8 mouse cellular contexts compared by ENCODE assay signal in genomic region chr7:113251554-113251953, GRCm38 (mm10). TPM values are rescaled to one million over a fixed set of nuclear protein-coding genes. Genes with fewer than 3 reads are reported as not detected.
DNase-seq lines count a peak whose midpoint lies in the region; ATAC-seq and TF ChIP-seq lines count a peak whose summit lies in the region.

No protein-coding gene starts in this region.

- no peaks in the 10 kb centered on the region for H3K36me3 ChIP-seq in heart, embryonic 12.5 days
- H3K36me3 ChIP-seq in lung, embryonic 14.5 days (ENCODE audit: insufficient read depth): no peaks in the 10 kb centered on the region
- H3K36me3 ChIP-seq in forebrain, postnatal 0 days (ENCODE audit: insufficient read depth): no peaks in the 10 kb centered on the region
- H3K36me3 ChIP-seq in neural tube, embryonic 15.5 days: no peaks in the 10 kb centered on the region

- H3K9me3 ChIP-seq in heart, embryonic 12.5 days (replicated peaks): no peaks in the 10 kb centered on the region
- no peaks in the 10 kb centered on the region for H3K9me3 ChIP-seq in lung, embryonic 14.5 days (ENCODE audit: low read depth, low read length)
- no peaks in the 10 kb centered on the region for H3K9me3 ChIP-seq in forebrain, postnatal 0 days (ENCODE audit: low read length)
- H3K9me3 ChIP-seq in neural tube, embryonic 15.5 days (replicated peaks): no peaks in the 10 kb centered on the region

- H3K27me3 ChIP-seq in heart, embryonic 12.5 days (replicated peaks): no peaks in the 10 kb centered on the region
- no peaks in the 10 kb centered on the region for H3K27me3 ChIP-seq in lung, embryonic 14.5 days (ENCODE audit: insufficient read depth, low read length)
- H3K27me3 ChIP-seq in forebrain, postnatal 0 days (ENCODE audit: insufficient read depth, low read length): no peaks in the 10 kb centered on the region
- H3K27me3 ChIP-seq in neural tube, embryonic 15.5 days (replicated peaks): no peaks in the 10 kb centered on the region

- peak overlapping the region; percentile 38 for H3K4me2 ChIP-seq in heart, embryonic 12.5 days
- no peak overlapping the region for H3K4me2 ChIP-seq in lung, embryonic 14.5 days
- 0 out of 2 replicates have a peak overlapping the region, but pooled peaks have one; percentile 11 for H3K4me2 ChIP-seq in forebrain, postnatal 0 days (ENCODE audit: low read depth)
- no peak overlapping the region for H3K4me2 ChIP-seq in neural tube, embryonic 15.5 days

- no peak for ATAC-seq in heart, embryonic 12.5 days (ENCODE audit: insufficient number of reproducible peaks, low FRiP score)
- no peak for ATAC-seq in lung, embryonic 14.5 days (ENCODE audit: insufficient read depth)
- peak; percentile 24; the same call in 1 of the 2 replicates for ATAC-seq in forebrain, postnatal 0 days
- no peak; the same call in 1 of the 2 replicates for ATAC-seq in neural tube, embryonic 15.5 days (ENCODE audit: low FRiP score)

- H3K4me3 ChIP-seq in heart, embryonic 12.5 days: no peak overlapping the region
- no peak overlapping the region for H3K4me3 ChIP-seq in lung, embryonic 14.5 days (ENCODE audit: low read depth, low read length)
- no peak overlapping the region for H3K4me3 ChIP-seq in forebrain, postnatal 0 days (ENCODE audit: low read depth, low read length)
- no peak overlapping the region for H3K4me3 ChIP-seq in neural tube, embryonic 15.5 days (replicated peaks)

- no peak for DNase-seq in heart, postnatal 4 days
- no peak for DNase-seq in lung, embryonic 14.5 days
- no peak for DNase-seq in lung, postnatal 36 days
- no peak for DNase-seq in forebrain, postnatal 0 days
- DNase-seq in thymus, postnatal 10 days (ENCODE audit: low spot score in 2 of 2): no peak
- no peak for DNase-seq in embryo, embryonic 11 days

- H3K9ac ChIP-seq in heart, embryonic 12.5 days: no peak overlapping the region
- H3K9ac ChIP-seq in lung, embryonic 14.5 days: no peak overlapping the region
- H3K9ac ChIP-seq in forebrain, postnatal 0 days: no peak overlapping the region
- H3K9ac ChIP-seq in neural tube, embryonic 15.5 days (replicated peaks): no peak overlapping the region

- peaks cover 61% of the 10 kb centered on the region for H3K4me1 ChIP-seq in heart, embryonic 12.5 days (replicated peaks)
- peaks cover 25% of the 10 kb centered on the region for H3K4me1 ChIP-seq in lung, embryonic 14.5 days (ENCODE audit: insufficient read depth)
- H3K4me1 ChIP-seq in forebrain, postnatal 0 days (ENCODE audit: insufficient read depth): peaks cover 37% of the 10 kb centered on the region
- peaks cover 54% of the 10 kb centered on the region for H3K4me1 ChIP-seq in neural tube, embryonic 15.5 days

- TF ChIP-seq CTCF in lung, embryonic 14.5 days (IDR thresholded peaks at IDR 0.05; ENCODE audit: low read depth): no peak
- no peak for TF ChIP-seq CTCF in forebrain, postnatal 0 days (IDR thresholded peaks at IDR 0.05; ENCODE audit: low read depth)

- H3K27ac ChIP-seq in heart, embryonic 12.5 days (ENCODE audit: poor library complexity, severe bottlenecking): peak overlapping the region; percentile 96
- peak overlapping the region; percentile 71; the same call in 1 of the 2 replicates for H3K27ac ChIP-seq in lung, embryonic 14.5 days (ENCODE audit: low read depth)
- peak overlapping the region; percentile 86 for H3K27ac ChIP-seq in forebrain, postnatal 0 days (ENCODE audit: low read depth, low read length)
- peak overlapping the region; percentile 80 for H3K27ac ChIP-seq in neural tube, embryonic 15.5 days (replicated peaks)

- WGBS in heart, embryonic 12.5 days: 38% methylated on average over 6 of the region's 6 CpGs
- 67% methylated on average over 6 of the region's 6 CpGs for WGBS in lung, embryonic 14.5 days
- WGBS in forebrain, postnatal 0 days: 26% methylated on average over 6 of the region's 6 CpGs
- WGBS in neural tube, embryonic 15.5 days: 62% methylated on average over 6 of the region's 6 CpGs

RNA-seq across cellular contexts. Expression of gene Arntl, which starts 44.3 kb away (rescaled TPM):
- polyA plus RNA-seq in heart, embryonic 12.5 days (2016; fragmentation: Nextera tagmentation; extraction: Ambion mirVana): 6.8 and 8.5 TPM in 2 replicates
- 10 to 100 TPM in 1 of 2 experiments, 1 to 10 TPM in 1; 9.6 to 10.0 TPM for total RNA-seq in heart, postnatal 4 days (2021)
- polyA plus RNA-seq in lung, embryonic 14.5 days (2014; fragmentation: Nextera tagmentation; extraction: Ambion mirVana): 10.3 and 10.6 TPM in 2 replicates
- total RNA-seq in forebrain, postnatal 0 days (2014; rRNA removed): 31.2 and 32.4 TPM in 2 replicates
- polyA plus RNA-seq in forebrain, postnatal 0 days (2015; fragmentation: Nextera tagmentation; extraction: Ambion mirVana): 18.3 and 20.7 TPM in 2 replicates
- polyA plus RNA-seq in neural tube, embryonic 15.5 days (2015; fragmentation: Nextera tagmentation; extraction: Ambion mirVana): 14.4 and 17.7 TPM in 2 replicates

Comparison
In these comparisons a context has a peak if more than half of its experiments do, and no peak if none do; other contexts are left out.
1. H3K4me2 ChIP-seq: peak in heart, embryonic 12.5 days (single experiment) and forebrain, postnatal 0 days (single experiment); none in lung, embryonic 14.5 days (single experiment) and neural tube, embryonic 15.5 days (single experiment).
2. Peak in every context shown above with its lines, with median percentiles within 50 percentile points of each other: H3K27ac ChIP-seq.